Mouse (Mus musculus) MEL (cell line): ENCODE measurements at regions not wholly inside any gene's neighbourhood (a gene's known extent, or its start where the extent isn't known, plus 50 kb on each side); places are given as distances from the start of the nearest gene placed in this dataset.

Experiments
- DNase-seq: peaks from one replicate; pipeline ENCODE4 v3.0.0; 2011; ENCODE audit warnings: low read depth, low spot score
- H3K27ac ChIP-seq: 2 replicates; pipeline ENCODE4 v1.5.1; 2012; ENCODE audit warnings: low read depth, mild to moderate bottlenecking, control low read depth, low read length, moderate library complexity; ENCODE audit not compliant: control insufficient read depth
- H3K27me3 ChIP-seq, 2 experiments: fragments of 150-350 bp in 1 of 2; sonication (generic) in 1 of 2; 2 replicates each; pipeline ENCODE4 v1.6.1; 2012; ENCODE audit warnings: low read length in 2 of 2, mild to moderate bottlenecking in 2 of 2, improper control_type of control experiment in 1 of 2, moderate library complexity in 1 of 2; ENCODE audit not compliant: insufficient read depth in 2 of 2, control insufficient read depth in 1 of 2
- H3K36me3 ChIP-seq, 2 experiments: 2 replicates each; pipeline ENCODE4 v1.6.1; 2012 to 2014; ENCODE audit warnings: low read length in 2 of 2, improper control_type of control experiment in 1 of 2, inconsistent platforms in 1 of 2, mild to moderate bottlenecking in 1 of 2; ENCODE audit not compliant: insufficient read depth in 2 of 2, control insufficient read depth in 1 of 2
- H3K4me1 ChIP-seq, 2 experiments: fragments of 150-350 bp in 1 of 2; sonication (generic) in 1 of 2; 2 replicates each; pipeline ENCODE4 v1.6.1; 2012; ENCODE audit warnings: low read length in 2 of 2, improper control_type of control experiment in 1 of 2, mild to moderate bottlenecking in 1 of 2; ENCODE audit not compliant: insufficient read depth in 2 of 2, control insufficient read depth in 1 of 2
- H3K4me3 ChIP-seq, 2 experiments: fragments of 150-350 bp in 1 of 2; sonication (generic) in 1 of 2; 2 replicates each; pipeline ENCODE4 v1.5.1; 2012; ENCODE audit warnings: low read depth in 2 of 2, low read length in 2 of 2, mild to moderate bottlenecking in 2 of 2, moderate library complexity in 2 of 2, control low read depth in 1 of 2, improper control_type of control experiment in 1 of 2; ENCODE audit not compliant: control insufficient read depth in 1 of 2, insufficient read depth in 1 of 2
- H3K79me2 ChIP-seq: 2 replicates; pipeline ENCODE4 v1.6.1; 2012; ENCODE audit warnings: mild to moderate bottlenecking, low read length, moderate library complexity; ENCODE audit not compliant: control insufficient read depth, poor library complexity, insufficient read depth
- H3K9ac ChIP-seq: 2 replicates; pipeline ENCODE4 v1.6.1; 2012; ENCODE audit warnings: low read depth, mild to moderate bottlenecking, control low read depth, low read length, moderate library complexity; ENCODE audit not compliant: control insufficient read depth, poor library complexity, severe bottlenecking
- H3K9me3 ChIP-seq: fragments of 150-350 bp; sonication (generic); replicated peaks from 2 replicates; pipeline ENCODE4 v1.6.1; 2012; ENCODE audit warnings: mild to moderate bottlenecking, low read length, improper control_type of control experiment, moderate library complexity; ENCODE audit not compliant: insufficient read depth
- BHLHE40 ChIP-seq: IDR thresholded peaks from 2 replicates; pipeline ENCODE4 v1.6.1; 2012; ENCODE audit warnings: low read depth, mild to moderate bottlenecking, inconsistent platforms, low read length, improper control_type of control experiment, borderline replicate concordance
- CHD1 ChIP-seq: IDR thresholded peaks from 2 replicates; pipeline ENCODE4 v1.6.1; 2012; ENCODE audit warnings: low read depth, mild to moderate bottlenecking, inconsistent platforms, low read length, improper control_type of control experiment
- CTCF ChIP-seq, 3 experiments: IDR thresholded peaks in 2 of 3; conservative IDR thresholded peaks in 1 of 3; 2 replicates each; pipeline ENCODE4 v1.5.1; 2011 to 2012; ENCODE audit warnings: low read length in 3 of 3, low read depth in 2 of 3, mild to moderate bottlenecking in 2 of 3, improper control_type of control experiment in 1 of 3, inconsistent platforms in 1 of 3, mixed read lengths in 1 of 3, moderate library complexity in 1 of 3; ENCODE audit not compliant: control insufficient read depth in 1 of 3, insufficient read depth in 1 of 3, poor library complexity in 1 of 3, severe bottlenecking in 1 of 3
- E2F4 ChIP-seq: IDR thresholded peaks from 2 replicates; pipeline ENCODE4 v1.6.1; 2011; ENCODE audit warnings: low read depth, low read length, improper control_type of control experiment, borderline replicate concordance
- EP300 ChIP-seq, 2 experiments: IDR thresholded peaks; 2 replicates each; pipeline ENCODE4 v1.6.1; 2011; ENCODE audit warnings: improper control_type of control experiment in 2 of 2, low read length in 2 of 2, low read depth in 1 of 2, mild to moderate bottlenecking in 1 of 2
- GATA1 ChIP-seq: IDR thresholded peaks from 2 replicates; pipeline ENCODE4 v1.6.1; 2011; ENCODE audit warnings: low read depth, low read length, improper control_type of control experiment
- HCFC1 ChIP-seq: IDR thresholded peaks from 2 replicates; pipeline ENCODE4 v1.6.1; 2012; ENCODE audit warnings: low read depth, mild to moderate bottlenecking, inconsistent platforms, low read length, improper control_type of control experiment, moderate library complexity
- KAT2A ChIP-seq: conservative IDR thresholded peaks from 2 replicates; pipeline ENCODE4 v1.6.1; 2012; ENCODE audit warnings: low read depth, low read length, improper control_type of control experiment, inconsistent platforms
- MAZ ChIP-seq: IDR thresholded peaks from 2 replicates; pipeline ENCODE4 v1.6.1; 2012; ENCODE audit warnings: low read depth, mild to moderate bottlenecking, inconsistent platforms, low read length, improper control_type of control experiment
- NELFE ChIP-seq: IDR thresholded peaks from 2 replicates; pipeline ENCODE4 v1.6.1; 2011; ENCODE audit warnings: low read depth, low read length, improper control_type of control experiment
- NRF1 ChIP-seq: IDR thresholded peaks from 2 replicates; pipeline ENCODE4 v1.6.1; 2014; ENCODE audit warnings: low read depth, mild to moderate bottlenecking, inconsistent platforms, low read length, improper control_type of control experiment, moderate library complexity; ENCODE audit not compliant: poor library complexity, insufficient read depth, severe bottlenecking
- POLR2A ChIP-seq, 2 experiments: IDR thresholded peaks; 2 replicates each; pipeline ENCODE4 v1.6.1; 2011 to 2012; ENCODE audit warnings: low read length in 2 of 2, mild to moderate bottlenecking in 2 of 2, control low read depth in 1 of 2, improper control_type of control experiment in 1 of 2, low read depth in 1 of 2, moderate library complexity in 1 of 2; ENCODE audit not compliant: control insufficient read depth in 1 of 2, insufficient read depth in 1 of 2, poor library complexity in 1 of 2
- POLR2AphosphoS5 ChIP-seq: IDR thresholded peaks from 2 replicates; pipeline ENCODE4 v1.6.1; 2012; ENCODE audit warnings: low read depth, borderline replicate concordance, mild to moderate bottlenecking, inconsistent platforms, low read length, moderate library complexity, mixed read lengths
- RAD21 ChIP-seq: IDR thresholded peaks from 2 replicates; pipeline ENCODE4 v1.6.1; 2011; ENCODE audit warnings: mild to moderate bottlenecking, low read depth, low read length, improper control_type of control experiment
- SIN3A ChIP-seq: IDR thresholded peaks from 2 replicates; pipeline ENCODE4 v1.6.1; 2012; ENCODE audit warnings: low read length, improper control_type of control experiment, inconsistent platforms
- SMC3 ChIP-seq: IDR thresholded peaks from 2 replicates; pipeline ENCODE4 v1.6.1; 2011; ENCODE audit warnings: low read depth, low read length, improper control_type of control experiment
- TCF12 ChIP-seq: IDR thresholded peaks from 2 replicates; pipeline ENCODE4 v1.6.1; 2014; ENCODE audit warnings: low read depth, mild to moderate bottlenecking, inconsistent platforms, low read length, improper control_type of control experiment, moderate library complexity
- UBTF ChIP-seq: IDR thresholded peaks from 2 replicates; pipeline ENCODE4 v1.6.1; 2012; ENCODE audit warnings: low read depth, mild to moderate bottlenecking, inconsistent platforms, low read length, improper control_type of control experiment, moderate library complexity, borderline replicate concordance; ENCODE audit not compliant: insufficient read depth

- peak; percentile 38 for DNase-seq
- Histone ChIP-seq H3K27ac (no peak overlapping the region), H3K79me2 (no peaks in the 10 kb centered on the region), H3K4me1 (no peaks in the 10 kb centered on the region)
- no peak for TF ChIP-seq BHLHE40
- TF ChIP-seq CTCF (IDR thresholded peaks at IDR 0.05 in 2 of 3, conservative IDR thresholded peaks at IDR 0.05 in 1 of 3; ENCODE audit: control insufficient read depth in 1 of 3, insufficient read depth in 1 of 3, low read depth in 2 of 3, low read length in 3 of 3, poor library complexity in 1 of 3, severe bottlenecking in 1 of 3): peak; percentile 18 to 56 (median 41); a peak in 5 of 6 replicates
- TF ChIP-seq SMC3: peak; percentile 58
- peak; percentile 57 for TF ChIP-seq RAD21
- TF ChIP-seq, all 39 proteins: peak for 3
- Histone ChIP-seq H3K27me3 (no peaks in the 10 kb centered on the region), H3K36me3 (no peaks in the 10 kb centered on the region), H3K9me3 (no peaks in the 10 kb centered on the region), H3K9ac (no peak overlapping the region), H3K4me3 (no peak overlapping the region)
These were observed 343.4 kb downstream of the Rnf144a start for GRCm38 (mm10) chr12:26071610-26072009.

- no peak overlapping the region for H3K9ac ChIP-seq
- TF ChIP-seq E2F4: no peak
- TF ChIP-seq KAT2A: no peak
- TF ChIP-seq TCF12: no peak
- no peak for TF ChIP-seq SMC3
- TF ChIP-seq EP300 (IDR thresholded peaks at IDR 0.05; ENCODE audit: low read depth in 1 of 2, low read length in 2 of 2): no peak
- no peak for TF ChIP-seq POLR2AphosphoS5
- TF ChIP-seq SIN3A: no peak
- no peak for TF ChIP-seq MAZ
- TF ChIP-seq BHLHE40: no peak
- TF ChIP-seq HCFC1: no peak
- no peak for TF ChIP-seq POLR2A (IDR thresholded peaks at IDR 0.05; ENCODE audit: control insufficient read depth in 1 of 2, insufficient read depth in 1 of 2, low read depth in 1 of 2, low read length in 2 of 2, poor library complexity in 1 of 2)
- no peak for TF ChIP-seq CTCF (IDR thresholded peaks at IDR 0.05 in 2 of 3, conservative IDR thresholded peaks at IDR 0.05 in 1 of 3; ENCODE audit: control insufficient read depth in 1 of 3, insufficient read depth in 1 of 3, low read depth in 2 of 3, low read length in 3 of 3, poor library complexity in 1 of 3, severe bottlenecking in 1 of 3)
- no peak for TF ChIP-seq GATA1
- no peak for TF ChIP-seq CHD1
- no peak for TF ChIP-seq UBTF
- TF ChIP-seq NRF1: no peak
- TF ChIP-seq NELFE: no peak
- TF ChIP-seq, all 39 proteins: peak for 0
- no peaks in the 10 kb centered on the region for H3K9me3 ChIP-seq
- DNase-seq: no peak
- H3K36me3 ChIP-seq: no peaks in the 10 kb centered on the region
- no peak overlapping the region for H3K27ac ChIP-seq
- H3K27me3 ChIP-seq: no peaks in the 10 kb centered on the region
- H3K4me3 ChIP-seq: no peak overlapping the region
- H3K4me1 ChIP-seq: no peaks in the 10 kb centered on the region
- H3K79me2 ChIP-seq: no peaks in the 10 kb centered on the region
These were observed 346.4 kb downstream of the Rnf144a start for GRCm38 (mm10) chr12:26068685-26069008.
